Mouse (Mus musculus): ENCODE results near the gene Prss33.

GRCm38 (mm10) chr17:23829064-23829619, 6.7 kb downstream of the Prss33 start, which contains the start of gene Elob:
- TF ChIP-seq MAFK (IDR thresholded peaks at IDR 0.05; ENCODE audit: insufficient replicate concordance, low read length) (no peak), CTCF (conservative IDR thresholded peaks at IDR 0.05 in 1 of 2, IDR thresholded peaks at IDR 0.05 in 1 of 2; ENCODE audit: low read depth in 2 of 2, low read length in 2 of 2) (peak; percentile 66 to 69), MAX (IDR thresholded peaks at IDR 0.05; ENCODE audit: low read length) (no peak), MAZ (IDR thresholded peaks at IDR 0.05; ENCODE audit: low read depth, low read length) (no peak; the same call in 1 of the 2 replicates), TBP (conservative IDR thresholded peaks at IDR 0.05; ENCODE audit: low read depth, low read length) (peak; percentile 84), CHD1 (IDR thresholded peaks at IDR 0.05; ENCODE audit: low read depth, low read length) (no peak), USF1 (IDR thresholded peaks at IDR 0.05; ENCODE audit: low read depth, low read length) (no peak), POLR2A (IDR thresholded peaks at IDR 0.05; ENCODE audit: low read depth, low read length) (peak; percentile 78), ZNF384 (IDR thresholded peaks at IDR 0.05; ENCODE audit: low read depth, low read length) (no peak), ELF1 (IDR thresholded peaks at IDR 0.05; ENCODE audit: low read depth, low read length) (peak; percentile 86), EP300 (IDR thresholded peaks at IDR 0.05; ENCODE audit: low read length) (no peak), UBTF (IDR thresholded peaks at IDR 0.05; ENCODE audit: low read depth, low read length) (no peak), TCF12 (IDR thresholded peaks at IDR 0.05; ENCODE audit: low read depth, low read length) (peak; percentile 61)
